Comparison of ENCODE assay signal across 20 mouse cellular contexts in the genomic region with DNA sequence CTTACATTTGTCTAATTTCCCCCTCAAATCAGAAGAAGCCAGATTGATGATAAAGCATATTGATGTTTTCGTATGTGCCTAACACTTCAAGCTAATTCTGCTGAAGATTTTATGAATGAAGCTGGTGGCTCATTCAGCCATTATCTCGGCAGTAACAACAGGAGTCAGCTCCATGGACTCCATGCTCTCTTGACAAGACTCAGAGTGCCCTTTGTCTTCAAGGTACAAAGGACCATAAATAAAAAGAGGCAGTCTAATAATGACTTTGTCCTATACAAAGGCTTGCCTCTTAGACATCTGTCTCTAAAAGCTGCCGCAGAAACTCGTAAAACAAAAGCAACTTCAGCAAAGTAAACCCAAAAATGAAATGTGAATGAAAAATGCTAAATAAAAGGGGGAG. TPM values are rescaled to one million over a fixed set of nuclear protein-coding genes. Genes with fewer than 3 reads are reported as not detected.
DNase-seq lines count a peak whose midpoint lies in the region; ATAC-seq lines count a peak whose summit lies in the region.
"Had no signal": no experiment of that assay in that cellular context is flagged by ENCODE, and none has a peak within 500 bp of the region (broad histone marks: within the 10 kb centered on the region; RNA-seq: fewer than 3 reads in every experiment).

No protein-coding gene starts in this region.

- H3K4me2 ChIP-seq in forebrain, embryonic 14.5 days (ENCODE audit: low read length) = no peak overlapping the region
- no peak overlapping the region for H3K4me2 ChIP-seq in forebrain, embryonic 13.5 days
- H3K4me2 ChIP-seq in midbrain, embryonic 11.5 days = no peak overlapping the region
- no peak overlapping the region for H3K4me2 ChIP-seq in midbrain, embryonic 14.5 days (ENCODE audit: low read length)
- H3K4me2 ChIP-seq: intestine, embryonic 15.5 days had no signal

- H3K27ac ChIP-seq in forebrain, embryonic 14.5 days (ENCODE audit: low read depth, low read length) = no peak overlapping the region
- H3K27ac ChIP-seq in forebrain, embryonic 13.5 days = no peak overlapping the region; the same call in 1 of the 2 replicates
- no peak overlapping the region; the same call in 1 of the 2 replicates for H3K27ac ChIP-seq in midbrain, embryonic 11.5 days (ENCODE audit: low read depth, low read length)
- H3K27ac ChIP-seq in midbrain, embryonic 14.5 days (replicated peaks; ENCODE audit: low read depth, low read length) = no peak overlapping the region
- H3K27ac ChIP-seq: intestine, embryonic 15.5 days had no signal

- 6% methylated on average over 4 of the region's 4 CpGs for WGBS in forebrain, embryonic 14.5 days
- 4% methylated on average over 4 of the region's 4 CpGs for WGBS in forebrain, embryonic 13.5 days
- WGBS in midbrain, embryonic 11.5 days = 20% methylated on average over 4 of the region's 4 CpGs
- 10% methylated on average over 4 of the region's 4 CpGs for WGBS in midbrain, embryonic 14.5 days

- peak; percentile 40; the same call in 1 of the 2 replicates for ATAC-seq in forebrain, embryonic 14.5 days
- no peak for ATAC-seq in forebrain, embryonic 13.5 days
- peak; percentile 54; the same call in 1 of the 2 replicates for ATAC-seq in midbrain, embryonic 11.5 days (ENCODE audit: low FRiP score)
- ATAC-seq in midbrain, embryonic 14.5 days (ENCODE audit: low FRiP score, low TSS enrichment) = no peak
- ATAC-seq: forebrain, embryonic 16.5 days; intestine, embryonic 15.5 days had no signal

- no peaks in the 10 kb centered on the region for H3K9me3 ChIP-seq in forebrain, embryonic 14.5 days (replicated peaks; ENCODE audit: control insufficient read depth, low read length)
- no peaks in the 10 kb centered on the region for H3K9me3 ChIP-seq in forebrain, embryonic 13.5 days (replicated peaks)
- no peaks in the 10 kb centered on the region for H3K9me3 ChIP-seq in midbrain, embryonic 11.5 days (ENCODE audit: control insufficient read depth, low read length)
- no peaks in the 10 kb centered on the region for H3K9me3 ChIP-seq in midbrain, embryonic 14.5 days (ENCODE audit: control insufficient read depth, low read length)
- H3K9me3 ChIP-seq: intestine, embryonic 15.5 days had no signal

- no peaks in the 10 kb centered on the region for H3K36me3 ChIP-seq in forebrain, embryonic 14.5 days (ENCODE audit: control insufficient read depth, insufficient read depth, low read length)
- 0 out of 2 replicates have a peak, but pooled peaks cover 3% of the 10 kb centered on the region for H3K36me3 ChIP-seq in forebrain, embryonic 13.5 days (ENCODE audit: poor library complexity, severe bottlenecking)
- H3K36me3 ChIP-seq in midbrain, embryonic 11.5 days (ENCODE audit: control insufficient read depth, insufficient read depth, low read length) = no peaks in the 10 kb centered on the region
- H3K36me3 ChIP-seq in midbrain, embryonic 14.5 days (ENCODE audit: control insufficient read depth, insufficient read depth, low read length) = no peaks in the 10 kb centered on the region
- H3K36me3 ChIP-seq: intestine, embryonic 15.5 days had no signal

- no peaks in the 10 kb centered on the region for H3K27me3 ChIP-seq in forebrain, embryonic 14.5 days (replicated peaks; ENCODE audit: control insufficient read depth, insufficient read depth, low read length)
- H3K27me3 ChIP-seq in forebrain, embryonic 13.5 days = no peaks in the 10 kb centered on the region
- no peaks in the 10 kb centered on the region for H3K27me3 ChIP-seq in midbrain, embryonic 11.5 days (ENCODE audit: control insufficient read depth, insufficient read depth, low read length)
- no peaks in the 10 kb centered on the region for H3K27me3 ChIP-seq in midbrain, embryonic 14.5 days (ENCODE audit: control insufficient read depth, insufficient read depth, low read length)
- H3K27me3 ChIP-seq: intestine, embryonic 15.5 days had no signal

- peaks cover 5% of the 10 kb centered on the region for H3K4me1 ChIP-seq in forebrain, embryonic 14.5 days (ENCODE audit: control insufficient read depth, insufficient read depth, low read length)
- peaks cover 8% of the 10 kb centered on the region for H3K4me1 ChIP-seq in forebrain, embryonic 13.5 days
- H3K4me1 ChIP-seq in midbrain, embryonic 11.5 days (ENCODE audit: control insufficient read depth, insufficient read depth, low read length) = peaks cover 6% of the 10 kb centered on the region; the same call in 1 of the 2 replicates
- H3K4me1 ChIP-seq in midbrain, embryonic 14.5 days (ENCODE audit: control insufficient read depth, insufficient read depth, low read length) = no peaks in the 10 kb centered on the region
- H3K4me1 ChIP-seq: intestine, embryonic 15.5 days had no signal

- no peak overlapping the region for H3K4me3 ChIP-seq in forebrain, embryonic 14.5 days (ENCODE audit: low read depth, low read length)
- no peak overlapping the region for H3K4me3 ChIP-seq in forebrain, embryonic 13.5 days
- no peak overlapping the region for H3K4me3 ChIP-seq in midbrain, embryonic 11.5 days (ENCODE audit: low read depth, low read length)
- H3K4me3 ChIP-seq in midbrain, embryonic 14.5 days (replicated peaks; ENCODE audit: low read depth, low read length) = no peak overlapping the region
- H3K4me3 ChIP-seq: intestine, embryonic 15.5 days had no signal

- intact Hi-C loops in heart, postnatal 10 days (cut with DNase I) = no loop called here

- peak; percentile 23 for DNase-seq in forebrain, embryonic 14.5 days (ENCODE audit: low spot score)
- DNase-seq in midbrain, embryonic 11.5 days (ENCODE audit: low spot score, missing footprints) = no peak
- DNase-seq in midbrain, embryonic 14.5 days = no peak
- DNase-seq in embryo, embryonic 10 days (ENCODE audit: low spot score) = peak; percentile 40
- peak; percentile 16 for DNase-seq in retina, embryonic 14.5 days (ENCODE audit: low spot score)
- no peak for DNase-seq in heart, postnatal 10 days
- no peak for DNase-seq in thymus, postnatal 36 days
- DNase-seq: adrenal gland, postnatal 14 days; cerebellum, adult 11-12 months; cerebellum, postnatal 10 days; gastrocnemius, postnatal 36 days; heart, postnatal 4 days; kidney, adult 8-10 months; kidney, postnatal 10 days; lung, postnatal 4 days; right cerebral cortex, postnatal 14 days; spleen, adult 18-20 months had no signal

- H3K9ac ChIP-seq in forebrain, embryonic 14.5 days (ENCODE audit: low read length) = no peak overlapping the region
- no peak overlapping the region for H3K9ac ChIP-seq in forebrain, embryonic 13.5 days
- no peak overlapping the region for H3K9ac ChIP-seq in midbrain, embryonic 11.5 days (ENCODE audit: low read length)
- H3K9ac ChIP-seq in midbrain, embryonic 14.5 days (replicated peaks; ENCODE audit: low read length) = no peak overlapping the region
- H3K9ac ChIP-seq: intestine, embryonic 15.5 days had no signal

RNA-seq across cellular contexts. Expression of a gene that starts 24.4 kb away (rescaled TPM):
- polyA plus RNA-seq in forebrain, embryonic 14.5 days (2014; fragmentation: Nextera tagmentation; extraction: Ambion mirVana) = 30.7 and 32.5 TPM in 2 replicates
- polyA plus RNA-seq in forebrain, embryonic 13.5 days (2015; fragmentation: Nextera tagmentation; extraction: Ambion mirVana) = 31.0 and 33.7 TPM in 2 replicates
- polyA plus RNA-seq in midbrain, embryonic 11.5 days (2014; fragmentation: Nextera tagmentation; extraction: Ambion mirVana) = 20.8 and 23.8 TPM in 2 replicates
- polyA plus RNA-seq in midbrain, embryonic 14.5 days (2014; fragmentation: Nextera tagmentation; extraction: Ambion mirVana) = 48.8 and 64.2 TPM in 2 replicates
- 10 to 100 TPM; 33.3 to 34.2 TPM for total RNA-seq in heart, postnatal 10 days (2021)

Comparison
In these comparisons a context has a peak if more than half of its experiments do, and no peak if none do; other contexts are left out.
1. ATAC-seq: peak in forebrain, embryonic 14.5 days (single experiment) and midbrain, embryonic 11.5 days (single experiment); none in forebrain, embryonic 13.5 days (single experiment) and midbrain, embryonic 14.5 days (single experiment).
2. DNase-seq: peak in forebrain, embryonic 14.5 days (single experiment), embryo, embryonic 10 days (single experiment) and retina, embryonic 14.5 days (single experiment); none in midbrain, embryonic 11.5 days (single experiment), midbrain, embryonic 14.5 days (single experiment), heart, postnatal 10 days (0 of 2) and thymus, postnatal 36 days (0 of 2).